Mouse (Mus musculus) heart, embryonic 12.5 days (tissue): ENCODE measurements around the gene Krr1. TPM values are rescaled to one million over a fixed set of nuclear protein-coding genes. Genes with fewer than 3 reads are reported as not detected.

ENCODE experiments used
- ATAC-seq: fragments of 200-750 bp; cut with Nextera tagmentation; 2 replicates; pipeline ENCODE4 v1.8.0; 2017; ENCODE audit warnings: moderate TSS enrichment, moderate library complexity; ENCODE audit not compliant: insufficient number of reproducible peaks, low FRiP score
- H3K27ac ChIP-seq: fragments of 300-500 bp; sonication (generic); 2 replicates; pipeline ENCODE4 v1.5.1; 2016; ENCODE audit warnings: mild to moderate bottlenecking, moderate library complexity; ENCODE audit not compliant: poor library complexity, severe bottlenecking
- H3K27me3 ChIP-seq: fragments of 300-500 bp; sonication (generic); replicated peaks from 2 replicates; pipeline ENCODE4 v1.6.1; 2016; ENCODE audit warnings: mild to moderate bottlenecking, moderate library complexity
- H3K36me3 ChIP-seq: fragments of 300-500 bp; sonication (generic); 2 replicates; pipeline ENCODE4 v1.6.1; 2016; ENCODE audit warnings: mild to moderate bottlenecking, moderate library complexity
- H3K4me1 ChIP-seq: fragments of 300-500 bp; sonication (generic); replicated peaks from 2 replicates; pipeline ENCODE4 v1.6.1; 2016; ENCODE audit warnings: mild to moderate bottlenecking
- H3K4me2 ChIP-seq: fragments of 300-500 bp; sonication (generic); 2 replicates; pipeline ENCODE4 v1.6.1; 2016; ENCODE audit warnings: mild to moderate bottlenecking, moderate library complexity
- H3K4me3 ChIP-seq: fragments of 300-500 bp; sonication (generic); 2 replicates; pipeline ENCODE4 v1.5.1; 2016; ENCODE audit warnings: mild to moderate bottlenecking
- H3K9ac ChIP-seq: fragments of 300-500 bp; sonication (generic); 2 replicates; pipeline ENCODE4 v1.6.1; 2016; ENCODE audit warnings: mild to moderate bottlenecking, moderate library complexity
- H3K9me3 ChIP-seq: fragments of 300-500 bp; sonication (generic); replicated peaks from 2 replicates; pipeline ENCODE4 v1.6.1; 2016; ENCODE audit warnings: mild to moderate bottlenecking, moderate library complexity
- WGBS: fragments of 180-500 bp; shearing (Covaris S2); methylation state at CpG from one replicate; pipeline ENCODE4 v1.1.7; 2016; 5-methylcytosine and 5-hydroxymethylcytosine counted together
- polyA plus RNA-seq: library from polyadenylated mRNA; unstranded; fragments of >200 nt; fragmentation: Nextera tagmentation; extraction: Ambion mirVana; gene quantifications from 2 replicates; pipeline ENCODE4 v1.2.1, GENCODE M21; 2016

The Krr1 gene
- polyA plus RNA-seq, 1 experiment from 2014 or later, result 29.8 TPM

GRCm38 (mm10) chr10:111943026-111943425 is 29.4 kb upstream of the Krr1 start:
- Histone ChIP-seq H3K4me3 (no peak overlapping the region), H3K9ac (no peak overlapping the region), H3K36me3 (no peaks in the 10 kb centered on the region), H3K27me3 (no peaks in the 10 kb centered on the region), H3K4me1 (no peaks in the 10 kb centered on the region), H3K27ac (no peak overlapping the region), H3K4me2 (no peak overlapping the region), H3K9me3 (0 out of 2 replicates have a peak, but pooled peaks cover 3% of the 10 kb centered on the region)
- no peak for ATAC-seq
- WGBS, result 57% methylated on average over 7 of the region's 7 CpGs

- H3K27ac ChIP-seq, result no peak overlapping the region
- H3K4me2 ChIP-seq, result no peak overlapping the region
- no peaks in the 10 kb centered on the region for H3K36me3 ChIP-seq
- no peaks in the 10 kb centered on the region for H3K4me1 ChIP-seq
- H3K9ac ChIP-seq, result no peak overlapping the region
- H3K4me3 ChIP-seq, result no peak overlapping the region
- WGBS, result 58% methylated on average over 3 of the region's 3 CpGs
- no peak for ATAC-seq
- H3K27me3 ChIP-seq, result no peaks in the 10 kb centered on the region
- 0 out of 2 replicates have a peak, but pooled peaks cover 3% of the 10 kb centered on the region for H3K9me3 ChIP-seq
These were observed 26.9 kb upstream of the Krr1 start for GRCm38 (mm10) chr10:111945563-111945962.

- no peak overlapping the region for H3K27ac ChIP-seq
- 92% methylated on average over 1 of the region's 1 CpGs for WGBS
- ATAC-seq, result no peak
- no peak overlapping the region for H3K4me3 ChIP-seq
- H3K9ac ChIP-seq, result no peak overlapping the region
- H3K4me1 ChIP-seq, result no peaks in the 10 kb centered on the region
- H3K27me3 ChIP-seq, result no peaks in the 10 kb centered on the region
- H3K4me2 ChIP-seq, result no peak overlapping the region
- H3K36me3 ChIP-seq, result no peaks in the 10 kb centered on the region
- H3K9me3 ChIP-seq, result 0 out of 2 replicates have a peak, but pooled peaks cover 3% of the 10 kb centered on the region
These were observed 24.4 kb upstream of the Krr1 start for GRCm38 (mm10) chr10:111948041-111948440.

GRCm38 (mm10) chr10:111949008-111949407 is 23.5 kb upstream of the Krr1 start:
- Histone ChIP-seq H3K9me3 (0 out of 2 replicates have a peak, but pooled peaks cover 3% of the 10 kb centered on the region), H3K4me2 (no peak overlapping the region), H3K27ac (no peak overlapping the region), H3K4me3 (no peak overlapping the region), H3K27me3 (no peaks in the 10 kb centered on the region), H3K4me1 (no peaks in the 10 kb centered on the region), H3K36me3 (no peaks in the 10 kb centered on the region), H3K9ac (no peak overlapping the region)
- ATAC-seq, result no peak
- 67% methylated on average over 4 of the region's 4 CpGs for WGBS

- H3K9me3 ChIP-seq, result no peaks in the 10 kb centered on the region
- H3K27me3 ChIP-seq, result no peaks in the 10 kb centered on the region
- no peak overlapping the region for H3K4me2 ChIP-seq
- no peak for ATAC-seq
- no peaks in the 10 kb centered on the region for H3K36me3 ChIP-seq
- H3K27ac ChIP-seq, result no peak overlapping the region
- H3K4me1 ChIP-seq, result peaks cover 16% of the 10 kb centered on the region; the same call in 1 of the 2 replicates
- WGBS, result 79% methylated on average over 2 of the region's 2 CpGs
- H3K9ac ChIP-seq, result no peak overlapping the region
- H3K4me3 ChIP-seq, result no peak overlapping the region
These were observed 16.6 kb upstream of the Krr1 start for GRCm38 (mm10) chr10:111955836-111956235.

GRCm38 (mm10) chr10:111957271-111958045 is 15.0 kb upstream of the Krr1 start:
- H3K27ac ChIP-seq, result no peak overlapping the region
- H3K36me3 ChIP-seq, result no peaks in the 10 kb centered on the region
- H3K9me3 ChIP-seq, result no peaks in the 10 kb centered on the region
- 41% methylated on average over 10 of the region's 10 CpGs for WGBS
- H3K4me1 ChIP-seq, result peaks cover 16% of the 10 kb centered on the region; the same call in 1 of the 2 replicates
- H3K4me2 ChIP-seq, result peak overlapping the region; percentile 35
- peak; percentile 55; the same call in 1 of the 2 replicates for ATAC-seq
- H3K9ac ChIP-seq, result no peak overlapping the region
- no peak overlapping the region for H3K4me3 ChIP-seq
- H3K27me3 ChIP-seq, result no peaks in the 10 kb centered on the region

- Histone ChIP-seq H3K4me2 (no peak overlapping the region), H3K4me1 (peaks cover 16% of the 10 kb centered on the region; the same call in 1 of the 2 replicates), H3K36me3 (no peaks in the 10 kb centered on the region), H3K9ac (no peak overlapping the region), H3K9me3 (no peaks in the 10 kb centered on the region), H3K27ac (no peak overlapping the region), H3K4me3 (no peak overlapping the region), H3K27me3 (no peaks in the 10 kb centered on the region)
- WGBS, result 34% methylated on average over 4 of the region's 4 CpGs
- ATAC-seq, result no peak
These were observed 14.4 kb upstream of the Krr1 start for GRCm38 (mm10) chr10:111958046-111958421.

GRCm38 (mm10) chr10:111959353-111959752 is 13.1 kb upstream of the Krr1 start:
- H3K9ac ChIP-seq, result no peak overlapping the region
- peaks cover 16% of the 10 kb centered on the region; the same call in 1 of the 2 replicates for H3K4me1 ChIP-seq
- no peaks in the 10 kb centered on the region for H3K27me3 ChIP-seq
- H3K9me3 ChIP-seq, result no peaks in the 10 kb centered on the region
- H3K4me3 ChIP-seq, result no peak overlapping the region
- 58% methylated on average over 2 of the region's 2 CpGs for WGBS
- no peak overlapping the region for H3K27ac ChIP-seq
- H3K4me2 ChIP-seq, result no peak overlapping the region
- H3K36me3 ChIP-seq, result no peaks in the 10 kb centered on the region
- no peak for ATAC-seq

GRCm38 (mm10) chr10:111960459-111960858 is 12.0 kb upstream of the Krr1 start:
- H3K4me2 ChIP-seq, result no peak overlapping the region
- H3K27me3 ChIP-seq, result no peaks in the 10 kb centered on the region
- no peaks in the 10 kb centered on the region for H3K36me3 ChIP-seq
- no peak overlapping the region for H3K9ac ChIP-seq
- H3K4me1 ChIP-seq, result peaks cover 11% of the 10 kb centered on the region; the same call in 1 of the 2 replicates
- H3K4me3 ChIP-seq, result no peak overlapping the region
- H3K9me3 ChIP-seq, result no peaks in the 10 kb centered on the region
- H3K27ac ChIP-seq, result no peak overlapping the region
- 78% methylated on average over 6 of the region's 6 CpGs for WGBS
- ATAC-seq, result no peak

GRCm38 (mm10) chr10:111966394-111966793 is 6.1 kb upstream of the Krr1 start:
- 55% methylated on average over 4 of the region's 4 CpGs for whole genome bisulfite sequencing
- Histone ChIP-seq H3K4me3 (no peak overlapping the region), H3K27me3 (no peaks in the 10 kb centered on the region), H3K9ac (no peak overlapping the region), H3K4me2 (no peak overlapping the region), H3K36me3 (no peaks in the 10 kb centered on the region), H3K27ac (no peak overlapping the region), H3K9me3 (no peaks in the 10 kb centered on the region), H3K4me1 (no peaks in the 10 kb centered on the region)
- no peak for ATAC-seq

GRCm38 (mm10) chr10:111971929-111972328 is 535 bp upstream of the Krr1 start:
- Histone ChIP-seq H3K36me3 (peaks cover 8% of the 10 kb centered on the region), H3K9ac (no peak overlapping the region), H3K4me1 (peaks cover 7% of the 10 kb centered on the region), H3K27ac (no peak overlapping the region), H3K9me3 (no peaks in the 10 kb centered on the region), H3K4me2 (peak overlapping the region; percentile 44; the same call in 1 of the 2 replicates), H3K27me3 (no peaks in the 10 kb centered on the region), H3K4me3 (no peak overlapping the region)
- no peak for ATAC-seq
- WGBS, result 84% methylated on average over 3 of the region's 3 CpGs
